Comparison of ENCODE assay signal across 8 mouse cellular contexts in genomic region chr5:126623205-126623604, GRCm38 (mm10).
DNase-seq lines count a peak whose midpoint lies in the region; ATAC-seq and TF ChIP-seq lines count a peak whose summit lies in the region.

No protein-coding gene starts in this region.

- no peak overlapping the region for H3K9ac ChIP-seq in hindbrain, embryonic 11.5 days (ENCODE audit: low read depth, low read length)
- no peak overlapping the region for H3K9ac ChIP-seq in hindbrain, embryonic 16.5 days (ENCODE audit: low read depth, low read length)
- H3K9ac ChIP-seq in lung, embryonic 14.5 days: no peak overlapping the region

- no peaks in the 10 kb centered on the region for H3K27me3 ChIP-seq in hindbrain, embryonic 11.5 days (ENCODE audit: control insufficient read depth, insufficient read depth, low read length)
- H3K27me3 ChIP-seq in hindbrain, embryonic 16.5 days (replicated peaks; ENCODE audit: control insufficient read depth, insufficient read depth, low read length): no peaks in the 10 kb centered on the region
- no peaks in the 10 kb centered on the region for H3K27me3 ChIP-seq in lung, embryonic 14.5 days (ENCODE audit: insufficient read depth, low read length)

- no peaks in the 10 kb centered on the region for H3K36me3 ChIP-seq in hindbrain, embryonic 11.5 days (ENCODE audit: control insufficient read depth, insufficient read depth, low read length)
- no peaks in the 10 kb centered on the region for H3K36me3 ChIP-seq in hindbrain, embryonic 16.5 days (ENCODE audit: control insufficient read depth, insufficient read depth, low read length)
- no peaks in the 10 kb centered on the region for H3K36me3 ChIP-seq in lung, embryonic 14.5 days (ENCODE audit: insufficient read depth)

- 10% methylated on average over 6 of the region's 6 CpGs for WGBS in hindbrain, embryonic 11.5 days
- 14% methylated on average over 6 of the region's 6 CpGs for WGBS in hindbrain, embryonic 16.5 days
- WGBS in lung, embryonic 14.5 days: 10% methylated on average over 6 of the region's 6 CpGs

- DNase-seq in hindbrain, embryonic 11.5 days (ENCODE audit: low spot score): peak; percentile 72
- peak; percentile 12 for DNase-seq in Muller cell, postnatal 12 days (ENCODE audit: inconsistent ontology term)
- peak; percentile 83 to 85 for DNase-seq in cerebellum, postnatal 10 days
- peak; percentile 26 for DNase-seq in kidney, postnatal 14 days
- DNase-seq in lung, embryonic 14.5 days: peak; percentile 62
- DNase-seq in yolk sac, embryonic 10.5 days (ENCODE audit: low spot score): peak; percentile 1

- no peak overlapping the region for H3K4me3 ChIP-seq in hindbrain, embryonic 11.5 days (ENCODE audit: low read depth, low read length)
- H3K4me3 ChIP-seq in hindbrain, embryonic 16.5 days (ENCODE audit: low read length): no peak overlapping the region
- H3K4me3 ChIP-seq in lung, embryonic 14.5 days (ENCODE audit: low read depth, low read length): no peak overlapping the region

- no peaks in the 10 kb centered on the region for H3K4me1 ChIP-seq in hindbrain, embryonic 11.5 days (replicated peaks; ENCODE audit: control insufficient read depth, insufficient read depth, low read length)
- no peaks in the 10 kb centered on the region for H3K4me1 ChIP-seq in hindbrain, embryonic 16.5 days (ENCODE audit: control insufficient read depth, insufficient read depth, low read depth, low read length)
- no peaks in the 10 kb centered on the region for H3K4me1 ChIP-seq in lung, embryonic 14.5 days (ENCODE audit: insufficient read depth)

- no peak for ATAC-seq in hindbrain, embryonic 11.5 days (ENCODE audit: low FRiP score)
- ATAC-seq in hindbrain, embryonic 16.5 days: no peak
- no peak for ATAC-seq in lung, embryonic 14.5 days (ENCODE audit: insufficient read depth)
- no peak for ATAC-seq in erythroid progenitor cell, adult 5-6 weeks (replicated peaks; ENCODE audit: low FRiP score, poor library complexity, severe bottlenecking)

- no peaks in the 10 kb centered on the region for H3K9me3 ChIP-seq in hindbrain, embryonic 11.5 days (ENCODE audit: control insufficient read depth, low read length)
- no peaks in the 10 kb centered on the region for H3K9me3 ChIP-seq in hindbrain, embryonic 16.5 days (ENCODE audit: control insufficient read depth, low read length)
- H3K9me3 ChIP-seq in lung, embryonic 14.5 days (ENCODE audit: low read depth, low read length): no peaks in the 10 kb centered on the region

- no peak overlapping the region for H3K27ac ChIP-seq in hindbrain, embryonic 11.5 days (ENCODE audit: low read depth, low read length)
- H3K27ac ChIP-seq in hindbrain, embryonic 16.5 days (ENCODE audit: low read depth, low read length): no peak overlapping the region
- H3K27ac ChIP-seq in lung, embryonic 14.5 days (ENCODE audit: low read depth): no peak overlapping the region

- TF ChIP-seq CTCF in lung, embryonic 14.5 days (IDR thresholded peaks at IDR 0.05; ENCODE audit: low read depth): peak; percentile 66

- no peak overlapping the region for H3K4me2 ChIP-seq in hindbrain, embryonic 11.5 days (replicated peaks; ENCODE audit: low read depth, low read length)
- no peak overlapping the region for H3K4me2 ChIP-seq in hindbrain, embryonic 16.5 days (ENCODE audit: low read length)
- H3K4me2 ChIP-seq in lung, embryonic 14.5 days: no peak overlapping the region

Comparison
In these comparisons a context has a peak if more than half of its experiments do, and no peak if none do; other contexts are left out.
1. DNase-seq: peak in every context shown above with its lines; median percentile 84 in cerebellum, postnatal 10 days; 72 in hindbrain, embryonic 11.5 days; 62 in lung, embryonic 14.5 days; 26 in kidney, postnatal 14 days; 12 in Muller cell, postnatal 12 days; 1 in yolk sac, embryonic 10.5 days.